Mouse (Mus musculus) embryonic fibroblast, embryonic 13.5 days (primary cell): ENCODE results near the gene Plod2. TPM values are rescaled to one million over a fixed set of nuclear protein-coding genes. Genes with fewer than 3 reads are reported as not detected.

Experiments
- H3K27ac ChIP-seq: 2 replicates; pipeline ENCODE4 v1.5.1; 2012; ENCODE audit warnings: low read length, control low read depth, inconsistent platforms; ENCODE audit not compliant: insufficient read depth
- H3K4me1 ChIP-seq: 2 replicates; pipeline ENCODE4 v1.6.1; 2011; ENCODE audit warnings: low read length; ENCODE audit not compliant: control insufficient read depth, insufficient read depth
- H3K4me3 ChIP-seq: 2 replicates; pipeline ENCODE4 v1.5.1; 2011; ENCODE audit warnings: mild to moderate bottlenecking, control low read depth, low read length; ENCODE audit not compliant: insufficient read depth
- CTCF ChIP-seq: IDR thresholded peaks from 2 replicates; pipeline ENCODE4 v1.5.1; 2011; ENCODE audit warnings: mild to moderate bottlenecking, control low read depth, low read length, moderate library complexity, borderline replicate concordance; ENCODE audit not compliant: insufficient read depth
- POLR2A ChIP-seq: IDR thresholded peaks from 2 replicates; pipeline ENCODE4 v1.6.1; 2011; ENCODE audit warnings: low read depth, mild to moderate bottlenecking, control low read depth, low read length, moderate library complexity
- polyA plus RNA-seq: library from polyadenylated mRNA; stranded (reverse); fragments of >200 nt; gene quantifications from 2 replicates; pipeline ENCODE4 v1.2.4, GENCODE M21; 2011; ENCODE audit warnings: low read depth; ENCODE audit not compliant: missing spikeins, insufficient read length

The Plod2 gene
- polyA plus RNA-seq, 1 experiment, result 107 TPM

- peak overlapping the region; percentile 75 for H3K27ac ChIP-seq
- H3K4me1 ChIP-seq, result peaks cover 2% of the 10 kb centered on the region
Observed at GRCm38 (mm10) chr9:92538216-92538615, 3.8 kb upstream of the Plod2 start.

GRCm38 (mm10) chr9:92542591-92543416 is 781 bp downstream of the Plod2 start:
- peaks cover 2% of the 10 kb centered on the region for H3K4me1 ChIP-seq
- H3K27ac ChIP-seq, result peak overlapping the region; percentile 35
- TF ChIP-seq CTCF (no peak), POLR2A (no peak)
- H3K4me3 ChIP-seq, result peak overlapping the region; percentile 67

More at GRCm38 (mm10) chr9:92538216-92538615, 3.8 kb upstream of the Plod2 start:
- no peak overlapping the region for H3K4me3 ChIP-seq
- TF ChIP-seq CTCF (no peak), POLR2A (no peak)

GRCm38 (mm10) chr9:92544146-92544545 is 2.1 kb downstream of the Plod2 start:
- no peak for TF ChIP-seq CTCF
- no peak for TF ChIP-seq POLR2A
- Histone ChIP-seq H3K4me3 (peak overlapping the region; percentile 25), H3K4me1 (peaks cover 2% of the 10 kb centered on the region), H3K27ac (no peak overlapping the region)

GRCm38 (mm10) chr9:92545021-92545420 is 3.0 kb downstream of the Plod2 start:
- peak overlapping the region; percentile 25; the same call in 1 of the 2 replicates for H3K4me3 ChIP-seq
- H3K4me1 ChIP-seq, result no peaks in the 10 kb centered on the region; the same call in 1 of the 2 replicates
- H3K27ac ChIP-seq, result no peak overlapping the region
- no peak for TF ChIP-seq CTCF
- TF ChIP-seq POLR2A, result no peak

GRCm38 (mm10) chr9:92546446-92546845 is 4.4 kb downstream of the Plod2 start:
- no peak overlapping the region for H3K4me3 ChIP-seq

GRCm38 (mm10) chr9:92547106-92547505 is 5.1 kb downstream of the Plod2 start:
- TF ChIP-seq CTCF (no peak), POLR2A (no peak)
- Histone ChIP-seq H3K4me3 (no peak overlapping the region), H3K27ac (no peak overlapping the region), H3K4me1 (no peaks in the 10 kb centered on the region; the same call in 1 of the 2 replicates)

More at GRCm38 (mm10) chr9:92546446-92546845, 4.4 kb downstream of the Plod2 start:
- no peak for TF ChIP-seq POLR2A
- TF ChIP-seq CTCF, result no peak
- no peaks in the 10 kb centered on the region; the same call in 1 of the 2 replicates for H3K4me1 ChIP-seq
- H3K27ac ChIP-seq, result 0 out of 2 replicates have a peak overlapping the region, but pooled peaks have one; percentile 47

GRCm38 (mm10) chr9:92547821-92548220 is 5.8 kb downstream of the Plod2 start:
- no peak for TF ChIP-seq POLR2A
- no peak for TF ChIP-seq CTCF
- Histone ChIP-seq H3K27ac (no peak overlapping the region), H3K4me3 (no peak overlapping the region), H3K4me1 (no peaks in the 10 kb centered on the region; the same call in 1 of the 2 replicates)

- Histone ChIP-seq H3K4me3 (no peak overlapping the region), H3K4me1 (no peaks in the 10 kb centered on the region; the same call in 1 of the 2 replicates), H3K27ac (no peak overlapping the region)
- TF ChIP-seq CTCF (no peak), POLR2A (no peak)
Observed at GRCm38 (mm10) chr9:92548603-92549002, 6.6 kb downstream of the Plod2 start.

- H3K4me3 ChIP-seq, result no peak overlapping the region
- no peaks in the 10 kb centered on the region; the same call in 1 of the 2 replicates for H3K4me1 ChIP-seq
- H3K27ac ChIP-seq, result 0 out of 2 replicates have a peak overlapping the region, but pooled peaks have one; percentile 0
- no peak for TF ChIP-seq CTCF
- no peak for TF ChIP-seq POLR2A
Observed at GRCm38 (mm10) chr9:92549811-92550490, 7.9 kb downstream of the Plod2 start.

GRCm38 (mm10) chr9:92550981-92551380 is 9.0 kb downstream of the Plod2 start:
- Histone ChIP-seq H3K27ac (no peak overlapping the region), H3K4me3 (no peak overlapping the region), H3K4me1 (no peaks in the 10 kb centered on the region; the same call in 1 of the 2 replicates)
- TF ChIP-seq CTCF, result no peak
- no peak for TF ChIP-seq POLR2A

- TF ChIP-seq CTCF, result no peak
- no peak for TF ChIP-seq POLR2A
- Histone ChIP-seq H3K4me1 (no peaks in the 10 kb centered on the region), H3K4me3 (no peak overlapping the region), H3K27ac (no peak overlapping the region)
Observed at GRCm38 (mm10) chr9:92551666-92552065, 9.6 kb downstream of the Plod2 start.
